Mouse (Mus musculus) liver, postnatal 0 days (tissue): ENCODE data around the gene Prkra. TPM values are rescaled to one million over a fixed set of nuclear protein-coding genes. Genes with fewer than 3 reads are reported as not detected.
A peak's percentile ranks its signal among the peaks of the same experiment; 100 is the strongest.
"Not testable (repeated sequence)": the region's sequence is repeated elsewhere in the genome, so short reads cannot be mapped to it uniquely, and the experiment has no call there.

Source experiments
- ATAC-seq: fragments of 200-750 bp; cut with Nextera tagmentation; 2 replicates; pipeline ENCODE4 v1.8.0; 2017; ENCODE audit warnings: mild to moderate bottlenecking, moderate library complexity
- DNase-seq: peaks from one replicate; pipeline ENCODE4 v3.0.0-alpha.2; 2016
- H3K27ac ChIP-seq: fragments of 300-500 bp; sonication (generic); 2 replicates; pipeline ENCODE4 v1.5.1; 2014; ENCODE audit warnings: antibody characterized with exemption, moderate library complexity, mild to moderate bottlenecking, low read depth
- H3K27me3 ChIP-seq: fragments of 300-500 bp; sonication (generic); 2 replicates; pipeline ENCODE4 v1.6.1; 2014; ENCODE audit warnings: low read length, control low read depth, mixed read lengths; ENCODE audit not compliant: insufficient read depth
- H3K36me3 ChIP-seq: fragments of 300-500 bp; sonication (generic); replicated peaks from 2 replicates; pipeline ENCODE4 v1.6.1; 2014; ENCODE audit warnings: mild to moderate bottlenecking, control low read depth, low read length, moderate library complexity, mixed read lengths; ENCODE audit not compliant: insufficient read depth
- H3K4me1 ChIP-seq: fragments of 300-500 bp; sonication (generic); 2 replicates; pipeline ENCODE4 v1.6.1; 2014; ENCODE audit warnings: antibody characterized with exemption, mild to moderate bottlenecking, control low read depth; ENCODE audit not compliant: insufficient read depth
- H3K4me2 ChIP-seq: fragments of 300-500 bp; sonication (generic); 2 replicates; pipeline ENCODE4 v1.6.1; 2014; ENCODE audit warnings: low read depth, mild to moderate bottlenecking, low read length, moderate library complexity, mixed read lengths
- H3K4me3 ChIP-seq: fragments of 300-500 bp; sonication (generic); 2 replicates; pipeline ENCODE4 v1.5.1; 2014; ENCODE audit warnings: low read depth, low read length
- H3K9ac ChIP-seq: fragments of 300-500 bp; sonication (generic); replicated peaks from 2 replicates; pipeline ENCODE4 v1.6.1; 2014; ENCODE audit warnings: mild to moderate bottlenecking, moderate library complexity
- H3K9me3 ChIP-seq: fragments of 300-500 bp; sonication (generic); 2 replicates; pipeline ENCODE4 v1.6.1; 2016; ENCODE audit warnings: mild to moderate bottlenecking, control low read depth, low read length, mixed read lengths
- CTCF ChIP-seq: sonication (generic); IDR thresholded peaks from 2 replicates; pipeline ENCODE4 v1.5.1; 2016; ENCODE audit warnings: antibody characterized with exemption, low read depth
- EP300 ChIP-seq: IDR thresholded peaks from 2 replicates; pipeline ENCODE4 v1.6.1; 2016; ENCODE audit warnings: antibody characterized with exemption, low read depth, mild to moderate bottlenecking
- WGBS: fragments of 180-500 bp; shearing (Covaris S2); extraction: QIAGEN DNeasy Blood & Tissue Kit; methylation state at CpG from one replicate; pipeline ENCODE4 v1.1.7; 2014; ENCODE audit not compliant: insufficient replicate concordance; 5-methylcytosine and 5-hydroxymethylcytosine counted together
- polyA plus RNA-seq: library from polyadenylated mRNA; unstranded; fragments of >200 nt; fragmentation: Nextera tagmentation; extraction: Ambion mirVana; gene quantifications from 2 replicates; pipeline ENCODE4 v1.2.1, GENCODE M21; 2015

Gene Prkra
- polyA plus RNA-seq, 1 experiment from 2014 or later, result 7.7 TPM

DNA sequence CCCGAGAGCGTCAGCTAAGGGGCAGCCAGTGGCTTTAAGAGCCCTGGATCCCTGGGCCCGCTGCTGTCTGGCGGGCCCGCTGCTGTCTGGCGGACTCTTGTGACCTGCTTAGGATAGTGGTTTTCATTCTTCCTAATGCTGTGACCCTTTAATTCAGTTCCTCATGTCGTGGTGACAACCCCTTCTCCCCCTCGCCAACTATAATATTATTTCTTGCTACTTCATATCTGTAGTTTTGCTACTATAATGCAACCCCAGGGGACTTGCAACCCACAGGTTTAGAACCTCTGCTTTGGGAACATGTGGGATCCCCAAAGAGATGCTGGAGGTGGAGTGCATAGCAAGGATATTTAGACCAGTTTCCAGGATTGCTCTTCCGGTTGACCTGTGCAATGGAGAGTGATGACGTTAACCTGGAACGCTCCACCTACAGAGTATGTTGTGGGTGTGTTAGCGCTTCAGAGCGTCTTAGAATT, 889 bp upstream of the Prkra start:
- ATAC-seq (no peak), DNase-seq (no peak)
- H3K4me3 ChIP-seq, result peak overlapping the region; percentile 71
- H3K27me3 ChIP-seq, result no peaks in the 10 kb centered on the region
- peak overlapping the region; percentile 100 for H3K4me2 ChIP-seq
- peak overlapping the region; percentile 66 for H3K9ac ChIP-seq
- no peaks in the 10 kb centered on the region for H3K9me3 ChIP-seq
- WGBS, result 33% methylated on average over 13 of the region's 13 CpGs
- peaks cover 14% of the 10 kb centered on the region for H3K4me1 ChIP-seq
- H3K27ac ChIP-seq, result peak overlapping the region; percentile 64
- TF ChIP-seq CTCF, result no peak
- H3K36me3 ChIP-seq, result no peaks in the 10 kb centered on the region

GRCm38 (mm10) chr2:76647441-76647869, 360 bp downstream of the Prkra start:
- Histone ChIP-seq H3K4me1 (peaks cover 14% of the 10 kb centered on the region), H3K36me3 (no peaks in the 10 kb centered on the region), H3K4me3 (peak overlapping the region; percentile 71), H3K27me3 (no peaks in the 10 kb centered on the region), H3K9ac (peak overlapping the region; percentile 72), H3K4me2 (peak overlapping the region; percentile 100), H3K9me3 (no peaks in the 10 kb centered on the region), H3K27ac (peak overlapping the region; percentile 71; the same call in 1 of the 2 replicates)
- under 1% methylated on average over 18 of the region's 32 CpGs for WGBS
- DNase-seq, result no peak
- peak; percentile 22 for ATAC-seq
- TF ChIP-seq CTCF (no peak), EP300 (no peak)

GRCm38 (mm10) chr2:76643801-76644200, 4.0 kb downstream of the Prkra start:
- Histone ChIP-seq H3K27me3 (no peaks in the 10 kb centered on the region), H3K9ac (no peak overlapping the region), H3K4me1 (peaks cover 13% of the 10 kb centered on the region), H3K36me3 (0 out of 2 replicates have a peak, but pooled peaks cover 13% of the 10 kb centered on the region), H3K4me2 (no peak overlapping the region), H3K9me3 (no peaks in the 10 kb centered on the region), H3K4me3 (no peak overlapping the region), H3K27ac (no peak overlapping the region)
- TF ChIP-seq EP300 (no peak), CTCF (no peak)
- ATAC-seq (no peak), DNase-seq (no peak)

DNA sequence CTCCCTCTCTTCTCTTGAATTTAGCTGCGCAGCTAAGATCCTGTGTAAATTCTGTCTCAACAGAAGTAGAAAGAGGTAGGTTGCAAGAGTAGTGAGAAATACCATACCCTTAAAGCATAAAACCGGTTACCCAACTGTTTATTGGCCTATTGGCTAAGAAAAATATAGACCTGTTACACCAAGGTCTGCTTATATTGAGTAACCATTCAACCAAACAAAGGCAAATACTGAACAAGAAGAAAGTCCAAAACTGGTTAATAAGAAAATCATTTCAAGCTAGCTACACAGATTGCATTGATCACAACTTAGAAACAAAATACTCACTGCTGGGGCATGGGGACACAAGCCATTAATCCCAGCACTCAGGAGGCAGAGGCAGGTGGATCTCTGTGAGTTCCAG, 8.2 kb downstream of the Prkra start:
- WGBS, result 74% methylated on average over 2 of the region's 2 CpGs
- peak; percentile 65 for ATAC-seq
- Histone ChIP-seq H3K27me3 (no peaks in the 10 kb centered on the region), H3K4me1 (no peaks in the 10 kb centered on the region), H3K4me2 (no peak overlapping the region), H3K9me3 (no peaks in the 10 kb centered on the region), H3K4me3 (no peak overlapping the region), H3K27ac (no peak overlapping the region), H3K36me3 (peaks cover 18% of the 10 kb centered on the region), H3K9ac (no peak overlapping the region)
- no peak for DNase-seq
- TF ChIP-seq CTCF (no peak), EP300 (0 out of 2 replicates have a peak, but pooled peaks have one; percentile 12)

GRCm38 (mm10) chr2:76631600-76631999, 16.2 kb downstream of the Prkra start:
- TF ChIP-seq CTCF, result no peak
- TF ChIP-seq EP300, result no peak
- H3K9ac ChIP-seq, result no peak overlapping the region
- H3K4me3 ChIP-seq, result no peak overlapping the region
- 84% methylated on average over 4 of the region's 4 CpGs for WGBS
- no peaks in the 10 kb centered on the region for H3K4me1 ChIP-seq
- no peaks in the 10 kb centered on the region for H3K27me3 ChIP-seq
- H3K27ac ChIP-seq, result no peak overlapping the region
- no peaks in the 10 kb centered on the region for H3K9me3 ChIP-seq
- ATAC-seq, result no peak
- DNase-seq, result no peak
- H3K4me2 ChIP-seq, result no peak overlapping the region
- peaks cover 28% of the 10 kb centered on the region for H3K36me3 ChIP-seq

GRCm38 (mm10) chr2:76630293-76630692, 17.5 kb downstream of the Prkra start:
- Histone ChIP-seq H3K27me3 (no peaks in the 10 kb centered on the region), H3K36me3 (peaks cover 24% of the 10 kb centered on the region), H3K4me1 (no peaks in the 10 kb centered on the region), H3K4me3 (no peak overlapping the region), H3K27ac (no peak overlapping the region), H3K9ac (no peak overlapping the region), H3K9me3 (no peaks in the 10 kb centered on the region), H3K4me2 (no peak overlapping the region)
- WGBS, result 81% methylated on average over 12 of the region's 12 CpGs
- TF ChIP-seq EP300 (no peak), CTCF (no peak)
- ATAC-seq, result no peak
- no peak for DNase-seq

- 65% methylated on average over 2 of the region's 2 CpGs for WGBS
Observed at GRCm38 (mm10) chr2:76622316-76622715, 25.5 kb downstream of the Prkra start.

More at GRCm38 (mm10) chr2:76622316-76622715, 25.5 kb downstream of the Prkra start:
- H3K27ac ChIP-seq, ATAC-seq, H3K9ac ChIP-seq, H3K4me3 ChIP-seq, H3K27me3 ChIP-seq, DNase-seq, H3K9me3 ChIP-seq, H3K4me2 ChIP-seq, H3K4me1 ChIP-seq, H3K36me3 ChIP-seq: not testable (repeated sequence)
